Mouse (Mus musculus) embryo, embryonic 10 days (tissue): ENCODE measurements around the gene Psmc1.
A peak's percentile ranks its signal among the peaks of the same experiment; 100 is the strongest.

Source experiments
- DNase-seq: peaks from one replicate; pipeline ENCODE4 v3.0.0-alpha.2; 2015; ENCODE audit warnings: low spot score

The Psmc1 gene

DNA sequence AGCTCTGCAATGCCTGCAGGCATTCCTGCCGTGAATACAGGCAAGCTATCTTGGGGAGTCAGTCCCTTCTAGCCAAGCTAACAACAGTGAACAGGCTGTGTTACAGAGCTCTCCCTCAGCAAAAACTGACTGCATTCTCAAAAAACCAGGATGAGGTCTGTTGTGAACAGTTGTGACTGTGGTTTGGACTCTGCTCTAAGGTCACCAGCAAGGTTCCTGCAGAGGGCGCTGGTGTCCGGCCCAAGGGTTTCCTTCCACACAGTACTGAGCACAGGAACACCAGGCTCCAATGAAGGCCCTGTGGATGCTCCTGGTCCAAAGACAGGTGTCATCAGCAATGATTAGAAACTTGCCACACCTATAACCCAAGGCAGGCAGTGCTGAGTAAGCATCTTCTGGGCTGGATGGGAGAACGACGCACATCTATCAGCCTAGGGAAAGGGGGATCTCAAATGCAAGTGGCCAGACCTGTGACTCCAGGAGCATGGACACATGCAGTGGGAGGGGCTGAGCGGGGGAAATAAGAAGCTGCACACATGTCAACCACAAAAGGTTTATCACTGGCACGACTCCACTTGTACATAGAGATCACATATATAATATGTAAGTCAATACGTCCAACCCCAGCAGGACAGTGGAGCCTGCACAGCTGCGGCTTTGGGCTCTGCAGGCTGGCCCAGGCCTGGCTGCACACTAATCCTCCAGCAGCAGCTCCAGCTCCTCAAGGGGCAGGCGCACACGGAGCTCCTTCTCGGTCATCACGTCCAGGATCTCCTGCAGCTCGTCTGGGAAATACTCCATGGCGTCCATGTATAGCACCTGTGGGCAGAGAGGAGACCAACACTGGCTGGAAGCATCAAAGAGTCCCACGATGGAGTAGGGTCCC lies 15.2 kb downstream of the Psmc1 start:
- DNase-seq: no peak

DNA sequence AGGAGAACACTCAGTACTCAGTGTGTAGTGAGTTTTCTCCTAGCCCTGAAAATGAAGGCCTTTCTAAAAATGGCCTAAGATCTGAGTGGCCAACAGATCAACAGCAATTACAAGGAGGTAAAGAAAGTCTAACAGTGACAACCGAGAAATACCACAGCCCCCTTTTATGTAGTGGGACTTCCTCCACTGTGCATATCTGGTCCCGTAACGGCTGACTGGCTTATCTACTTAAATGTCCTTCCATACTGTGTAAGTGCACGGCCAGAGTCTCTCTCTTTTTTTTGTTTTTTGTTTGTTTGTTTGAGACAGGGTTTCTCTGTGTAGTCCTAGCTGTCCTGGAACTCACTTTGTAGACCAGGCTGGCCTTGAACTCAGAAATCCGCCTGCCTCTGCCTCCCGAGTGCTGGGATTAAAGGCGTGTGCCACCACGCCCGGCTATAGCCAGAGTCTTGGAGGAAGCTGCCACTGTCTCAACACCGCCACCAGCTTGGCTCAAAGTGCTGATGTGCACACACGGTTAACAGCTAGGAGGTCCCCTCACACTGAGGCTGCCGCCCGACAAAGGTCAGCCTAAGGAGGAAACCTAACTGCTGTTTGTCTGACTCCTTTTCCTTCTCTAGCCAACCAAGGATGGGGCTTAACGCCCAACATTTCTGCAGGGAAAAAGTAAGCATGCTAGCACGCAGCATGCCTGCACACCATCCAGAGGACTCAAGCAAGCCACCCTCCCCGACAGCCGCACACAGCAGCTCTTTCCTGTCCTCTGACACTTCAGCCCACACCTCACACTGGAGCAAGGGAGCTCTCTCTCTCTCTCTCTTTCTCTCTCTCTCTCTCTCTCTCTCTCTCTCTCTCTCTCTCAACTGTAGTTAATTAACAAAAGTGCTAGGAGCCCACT lies 17.3 kb downstream of the Psmc1 start:
- DNase-seq: no peak

DNA sequence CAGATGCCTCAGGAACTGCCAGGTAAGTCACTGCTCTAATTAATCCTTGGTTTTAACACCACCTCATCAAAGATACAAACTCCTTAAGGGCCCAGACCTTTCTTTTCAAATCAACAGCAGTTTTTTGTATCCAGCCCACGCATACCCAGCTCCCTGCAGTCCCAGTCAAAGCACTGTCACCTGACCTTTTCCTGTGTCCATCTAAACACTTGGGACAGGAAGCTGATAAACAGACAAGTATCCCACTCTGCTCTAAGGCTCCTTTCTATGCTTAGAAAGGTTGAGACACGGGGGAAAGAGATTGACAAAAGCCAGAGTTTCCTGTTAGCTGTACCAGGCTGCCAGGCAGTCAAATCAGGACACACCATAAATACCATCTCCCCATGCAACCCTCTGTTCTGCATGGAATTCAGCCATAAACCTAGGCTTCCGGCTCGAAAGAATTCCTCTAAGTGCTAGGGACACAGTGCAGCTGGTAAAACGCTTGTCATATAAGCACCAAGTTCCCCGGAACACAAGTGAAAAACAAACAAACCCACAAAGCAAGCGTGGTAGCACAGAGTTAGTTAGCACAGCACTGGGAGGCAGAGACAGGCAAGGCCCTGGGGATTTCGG lies 18.0 kb downstream of the Psmc1 start:
- peak; percentile 28 for DNase-seq

DNA sequence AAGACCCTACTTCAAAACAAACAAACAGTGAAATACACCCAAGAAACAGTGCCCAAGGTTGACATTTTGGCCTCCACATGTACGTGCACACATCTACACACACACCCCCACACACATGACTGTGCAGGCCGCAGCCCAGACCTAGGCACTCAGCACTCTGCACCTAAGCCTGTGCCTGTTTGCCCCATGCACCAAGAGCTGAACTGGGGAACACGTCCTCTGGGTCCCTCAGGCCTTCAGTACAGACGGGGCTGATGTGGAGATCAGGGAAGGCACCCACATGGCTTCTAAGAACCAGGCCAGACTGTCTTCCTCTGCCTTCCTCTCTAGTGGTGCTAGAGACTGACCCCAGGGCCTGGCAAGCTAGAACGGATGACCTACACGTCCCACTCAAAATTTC lies 18.6 kb downstream of the Psmc1 start:
- no peak for DNase-seq

DNA sequence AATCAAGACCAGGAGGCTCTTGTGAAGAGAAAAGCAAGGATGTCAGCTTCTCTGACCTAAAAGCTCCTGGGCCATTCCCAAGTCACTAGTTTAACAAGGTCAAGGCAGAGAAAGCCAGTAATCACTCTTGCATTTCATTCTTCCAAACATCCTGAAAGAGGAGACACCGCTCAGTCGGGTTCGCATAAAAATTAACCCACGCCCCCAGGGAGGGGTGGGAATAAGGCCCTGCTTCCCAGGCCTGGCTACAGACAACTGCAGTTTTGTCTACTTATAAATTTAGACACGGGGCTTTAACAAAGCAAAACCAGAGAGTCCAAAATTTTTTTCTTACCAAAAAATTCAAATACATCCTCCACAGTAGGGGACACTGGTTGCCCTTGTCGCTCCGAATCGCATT lies 19.0 kb downstream of the Psmc1 start:
- no peak for DNase-seq

DNA sequence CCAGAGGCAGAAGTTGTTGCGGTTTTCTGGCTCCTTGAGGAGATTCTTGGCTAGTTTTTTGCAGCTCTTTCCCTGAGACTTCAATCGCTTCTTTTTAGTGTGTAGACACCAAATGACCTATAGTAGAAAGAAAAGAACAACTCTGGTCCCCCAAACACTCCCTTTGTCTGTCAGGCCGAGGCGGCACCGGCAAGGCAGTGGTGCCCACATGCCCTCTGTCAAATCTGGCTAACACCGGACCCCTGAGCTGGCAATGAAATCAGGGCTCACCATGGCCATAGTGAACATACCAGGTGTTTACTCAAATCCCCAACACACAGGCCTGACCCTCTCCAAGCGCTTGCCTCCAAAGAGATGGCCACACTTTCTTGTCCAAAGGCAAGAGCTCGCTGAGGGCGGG lies 21.2 kb downstream of the Psmc1 start:
- DNase-seq: no peak

DNA sequence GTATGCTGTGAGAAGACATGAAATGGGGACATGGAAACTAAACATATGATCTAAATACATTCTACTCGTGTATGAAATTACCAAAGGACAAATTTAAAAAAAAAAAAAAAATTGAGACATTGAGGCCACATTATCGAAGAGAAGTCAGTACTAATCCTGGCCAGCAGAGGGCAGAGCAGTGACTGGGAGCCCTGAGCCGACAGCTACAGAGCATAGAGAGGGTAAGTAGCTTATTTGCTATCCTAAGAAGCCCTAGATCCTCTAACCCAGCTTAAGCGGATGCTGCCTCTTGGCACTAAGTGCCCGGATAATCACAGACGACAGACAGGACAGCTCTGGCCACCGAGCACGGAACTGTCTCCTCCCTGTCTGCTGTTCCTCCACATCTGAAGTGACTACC lies 21.7 kb downstream of the Psmc1 start:
- DNase-seq: peak; percentile 82

DNA sequence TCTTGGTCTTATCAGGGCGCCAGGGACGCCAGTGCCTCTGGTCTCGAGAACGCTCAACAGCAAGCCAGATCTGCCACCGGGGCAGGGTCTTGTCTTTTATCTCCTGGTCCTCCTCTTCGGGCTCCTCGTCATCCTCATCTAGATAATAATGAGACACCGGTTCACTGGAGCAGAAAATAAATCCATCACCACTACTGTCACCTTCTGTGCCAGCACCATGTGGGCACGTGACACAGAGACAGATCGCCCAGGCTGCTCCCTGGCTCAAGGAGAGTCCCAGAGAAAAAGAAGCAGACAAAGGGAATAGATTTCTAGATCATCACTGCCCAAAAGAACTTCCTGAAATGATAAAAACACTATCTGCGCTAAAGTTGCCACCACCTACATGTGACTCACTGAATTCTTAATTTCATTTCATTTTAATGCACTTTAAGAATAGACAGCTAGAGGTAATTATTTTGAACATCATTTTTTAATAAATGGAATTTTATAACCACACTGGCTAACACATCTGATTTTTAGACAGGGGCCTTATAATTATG lies 24.5 kb downstream of the Psmc1 start:
- no peak for DNase-seq

DNA sequence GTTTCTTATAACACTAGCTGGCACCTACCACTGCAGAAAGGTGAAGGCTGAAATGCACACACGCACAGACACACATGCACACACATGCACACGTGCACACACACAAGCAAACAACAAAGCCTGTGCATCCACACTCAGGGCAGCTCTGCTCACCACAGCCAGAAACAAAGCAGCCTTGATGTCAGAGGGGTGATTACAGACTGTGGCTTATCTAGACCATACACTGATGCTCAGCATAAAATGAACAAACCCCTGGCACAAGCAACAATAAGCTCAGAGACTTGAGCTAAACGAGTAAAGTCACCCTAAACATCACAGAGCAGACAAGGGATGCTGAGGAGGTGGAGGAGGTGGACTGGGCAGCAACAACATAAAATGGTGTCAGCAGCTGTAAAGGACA lies 25.2 kb downstream of the Psmc1 start:
- no peak for DNase-seq

DNA sequence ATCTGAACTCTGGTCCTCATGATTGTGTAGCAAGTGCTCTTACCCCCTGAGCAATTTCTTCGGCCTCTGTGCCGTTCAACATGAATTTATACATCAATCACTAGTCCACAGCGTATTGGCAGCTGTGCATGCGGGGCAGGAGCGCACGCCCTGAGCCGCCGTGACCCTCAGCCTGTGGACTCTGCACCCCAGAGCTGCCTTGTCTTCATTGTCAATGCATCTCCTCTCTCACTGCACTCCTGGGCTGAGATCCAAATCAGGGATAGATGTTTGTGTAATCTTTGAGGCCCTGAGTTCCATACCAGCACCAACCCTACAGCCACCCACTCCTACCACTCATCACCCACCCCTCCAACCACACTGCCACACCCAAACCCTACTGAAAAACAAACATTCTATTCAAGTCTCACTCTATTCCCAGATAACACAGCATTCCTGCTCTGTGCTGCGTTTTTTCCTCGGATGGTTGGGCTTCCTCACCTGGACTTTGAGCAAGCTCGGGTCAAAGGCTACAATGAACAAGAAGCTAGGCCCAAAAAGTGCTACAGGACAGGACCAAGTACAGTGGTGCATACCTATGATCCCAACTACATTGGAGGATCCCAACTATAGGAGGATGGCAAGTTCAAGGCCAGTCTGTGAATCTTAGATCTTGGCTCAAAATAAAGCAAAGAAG lies 33.0 kb downstream of the Psmc1 start:
- DNase-seq: no peak

DNA sequence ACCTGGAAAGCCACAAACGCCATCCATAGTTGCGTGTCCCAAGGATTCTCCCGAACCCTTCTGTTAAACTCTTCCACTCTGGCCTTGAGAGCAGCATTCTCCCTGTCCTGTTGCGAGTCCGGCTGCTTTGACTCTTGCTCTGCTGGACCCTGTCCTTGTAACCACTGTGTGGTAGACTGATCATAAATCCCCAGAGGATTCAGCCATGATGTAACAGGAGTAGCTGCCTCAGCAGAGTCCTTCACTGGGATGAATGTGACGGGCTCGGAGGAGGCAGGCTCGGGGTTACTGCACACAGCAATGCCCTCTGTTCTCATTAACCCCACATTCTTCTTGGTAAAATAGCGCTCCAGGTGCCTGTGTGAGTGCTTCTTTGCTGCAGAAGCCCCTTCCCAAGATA lies 33.8 kb downstream of the Psmc1 start:
- DNase-seq: no peak

DNA sequence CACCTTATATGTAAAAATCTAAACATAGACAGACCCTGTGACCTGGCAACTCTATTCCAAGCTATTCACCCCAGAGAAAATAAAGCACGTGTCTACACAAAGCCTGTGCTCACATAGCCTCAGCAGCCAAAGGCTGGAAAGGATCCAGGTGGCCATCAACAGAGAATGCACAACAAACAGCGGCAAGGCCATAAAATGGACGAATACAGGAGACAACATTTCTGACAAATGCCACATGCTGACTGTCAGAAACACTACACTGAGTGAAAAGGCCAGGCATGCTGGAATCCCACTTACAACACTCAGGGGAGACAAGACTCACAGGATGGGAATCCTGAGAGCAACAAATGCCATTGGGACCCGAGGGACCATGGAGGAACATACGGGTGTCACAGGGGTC lies 34.3 kb downstream of the Psmc1 start:
- DNase-seq: no peak

DNA sequence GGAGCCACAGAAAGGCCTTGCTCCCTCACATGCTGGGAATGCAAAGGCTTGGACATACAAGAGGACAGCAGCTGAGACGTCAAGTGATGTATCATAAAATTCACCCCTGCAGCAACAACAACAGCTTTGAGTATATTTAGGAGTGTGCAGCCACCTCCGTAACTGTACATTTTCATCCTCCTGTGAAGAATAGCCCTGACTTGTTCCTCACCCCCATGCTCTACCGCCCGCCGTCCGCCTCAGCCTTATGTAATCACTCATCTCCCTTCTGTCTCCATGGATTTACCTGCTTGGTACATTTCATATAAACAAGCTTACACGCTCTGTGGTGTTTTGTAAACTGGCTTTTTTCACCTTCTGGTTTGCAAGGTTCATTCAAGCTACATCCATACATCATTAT lies 42.5 kb downstream of the Psmc1 start:
- DNase-seq: no peak

DNA sequence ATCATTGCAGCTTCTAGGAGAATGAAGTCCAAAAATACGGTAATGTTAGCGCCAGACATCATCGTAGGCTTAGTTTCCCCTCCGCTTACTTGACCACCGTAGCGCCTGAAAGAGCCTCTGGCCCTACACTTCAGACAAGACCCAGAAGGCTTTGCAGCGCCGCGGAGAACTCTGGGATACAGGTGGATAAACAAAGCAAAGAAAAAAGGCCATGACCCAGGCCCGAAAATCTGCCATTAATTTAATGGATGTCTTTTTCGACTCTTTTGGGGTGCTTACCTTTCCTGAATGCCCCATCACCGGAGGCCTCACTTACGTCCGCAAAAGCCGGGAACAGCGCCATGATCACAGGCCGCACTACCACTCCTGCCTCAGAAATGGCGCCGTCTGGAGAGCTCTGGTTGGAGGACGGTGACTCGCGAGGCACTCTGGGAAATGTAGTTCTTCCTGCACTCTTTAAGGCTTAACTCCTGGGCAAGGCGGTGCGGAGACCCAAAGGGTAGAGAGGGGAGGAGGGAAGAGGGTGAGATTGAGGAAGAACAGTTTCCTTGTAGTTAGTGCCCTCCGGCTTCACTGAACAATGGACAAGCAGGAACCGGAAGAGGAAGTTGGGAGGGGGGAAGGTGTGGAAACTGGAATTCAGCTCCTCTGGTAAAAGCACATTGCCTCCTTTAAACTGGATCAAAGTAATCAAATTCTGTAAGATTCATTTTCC lies 49.5 kb downstream of the Psmc1 start, which contains the start of gene Nrde2:
Gene Nrde2, minus strand, starts transcription at position 393 of the 715 bp plus-strand sequence.
- DNase-seq: peak; percentile 98

DNA sequence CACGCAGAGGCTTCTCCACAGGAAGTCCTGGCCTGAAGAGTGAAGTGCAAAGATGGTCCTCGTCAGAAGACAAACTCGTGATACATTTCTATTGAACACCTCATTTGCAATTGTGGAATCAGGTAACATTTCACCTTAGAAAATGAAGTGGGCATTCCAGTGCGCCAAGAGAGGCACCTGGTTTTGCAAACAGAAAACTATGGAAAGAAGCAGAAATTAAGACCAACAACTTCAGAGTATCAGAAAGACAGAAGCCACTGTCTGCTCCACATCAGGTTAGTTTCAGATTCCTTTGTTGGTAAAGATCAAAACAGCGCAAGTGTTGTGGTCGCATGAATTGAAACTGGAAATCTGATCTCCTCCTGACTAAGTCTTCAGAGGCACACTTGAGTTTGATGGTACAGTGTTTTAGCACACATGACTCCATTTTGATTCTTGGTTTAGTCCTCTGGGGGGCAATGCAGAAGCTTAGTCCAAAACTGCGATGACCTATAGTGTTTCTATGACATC lies 55.1 kb downstream of the Psmc1 start:
- no peak for DNase-seq

DNA sequence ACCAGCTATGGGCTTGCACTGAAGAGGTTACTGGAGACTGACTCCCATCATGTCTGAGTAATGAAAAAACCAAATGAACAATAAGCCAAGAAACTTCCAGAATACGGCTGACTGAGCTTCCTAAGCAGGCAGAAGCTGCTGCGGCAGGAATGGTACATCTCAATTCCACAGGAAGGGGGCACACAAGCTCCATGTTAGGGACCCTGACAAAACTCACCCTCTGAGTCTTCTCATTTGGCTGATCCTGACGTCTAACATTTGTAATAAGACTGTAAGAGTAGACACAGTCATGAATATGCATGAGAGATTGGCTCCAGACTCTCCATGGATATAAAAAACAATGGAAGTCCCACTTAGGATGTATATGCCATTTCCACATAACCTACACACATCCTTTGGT lies 56.2 kb downstream of the Psmc1 start:
- peak; percentile 73 for DNase-seq

DNA sequence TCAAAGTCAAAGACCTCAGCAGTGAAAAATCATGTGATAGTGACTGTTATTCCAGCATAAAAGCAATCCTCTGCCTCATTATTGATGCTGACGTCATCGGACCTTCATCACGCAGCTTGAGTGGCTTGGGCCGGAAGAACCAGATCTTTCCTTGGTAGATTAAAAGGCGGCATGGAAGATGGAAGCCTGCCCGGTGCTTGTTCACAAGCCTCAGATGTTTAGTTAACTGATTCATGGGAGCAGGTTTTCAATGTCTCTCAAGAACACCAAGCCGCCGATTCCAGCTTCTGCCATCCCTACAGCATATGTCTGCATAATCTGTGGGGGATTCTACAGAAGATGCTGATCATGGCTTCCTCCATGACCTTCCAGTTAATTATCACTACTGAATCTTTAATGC lies 57.0 kb downstream of the Psmc1 start:
- no peak for DNase-seq

DNA sequence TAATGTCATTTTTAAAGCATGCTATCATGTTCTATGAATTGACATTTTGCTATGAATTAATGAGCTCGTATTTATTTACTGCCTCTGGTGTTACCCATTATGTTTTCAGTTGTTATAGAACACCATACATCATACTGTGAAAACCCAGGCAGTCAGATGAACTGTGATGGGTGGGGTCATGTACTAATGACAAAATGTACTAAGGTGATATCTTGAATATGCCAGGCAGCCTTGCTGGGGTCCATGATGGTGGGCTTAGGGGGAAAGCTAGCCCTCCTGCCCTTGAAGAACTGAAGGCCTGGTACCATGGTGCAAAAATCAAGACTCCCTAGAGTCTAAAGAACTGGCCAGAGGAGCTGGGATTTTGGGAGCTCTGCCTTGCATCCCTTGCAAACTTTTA lies 57.5 kb downstream of the Psmc1 start:
- DNase-seq: no peak

DNA sequence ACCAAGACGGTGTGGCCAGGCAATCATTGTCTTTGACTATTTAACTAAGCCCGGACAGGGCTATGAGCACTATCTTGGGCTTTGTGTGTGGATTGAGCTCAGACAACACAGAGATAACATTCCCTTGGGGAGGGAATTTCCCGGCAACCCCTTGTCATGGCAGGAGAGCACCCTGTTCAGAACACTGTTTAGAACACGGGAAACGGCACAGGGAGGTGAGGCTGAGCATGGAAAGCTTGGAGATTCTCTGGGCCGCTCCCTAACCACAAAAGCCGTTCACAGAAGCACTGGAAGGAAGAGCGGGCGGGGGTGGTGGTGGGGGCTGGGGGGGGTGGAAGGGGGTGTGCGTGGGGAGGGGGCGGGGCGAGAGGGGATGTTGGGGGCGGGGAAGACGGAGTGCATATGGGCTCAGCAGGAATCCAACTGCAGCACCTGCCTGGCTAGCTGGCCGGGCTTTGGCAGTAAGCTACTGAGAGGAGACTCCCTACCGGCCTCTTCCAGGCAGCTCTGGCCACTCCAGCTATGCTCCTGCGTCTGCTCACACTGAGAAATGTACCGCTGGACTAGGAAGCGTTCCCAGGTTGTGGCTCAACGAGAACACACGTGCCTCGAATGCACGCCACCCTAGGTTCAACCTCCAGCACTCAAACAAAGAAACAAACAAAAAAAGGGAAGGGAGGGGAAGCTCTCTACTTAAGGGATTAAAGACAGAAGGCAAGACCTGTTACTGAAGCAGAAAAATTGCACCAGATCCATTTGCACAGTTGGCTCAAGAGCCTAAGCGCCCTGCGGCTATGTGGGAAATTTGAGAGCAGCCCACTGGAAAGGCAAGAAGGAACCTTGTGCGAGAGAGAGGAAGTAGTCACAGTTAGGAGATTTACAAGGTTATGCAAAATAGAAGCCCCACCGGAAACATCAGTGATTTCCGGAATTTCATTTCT lies 58.2 kb downstream of the Psmc1 start:
- peak; percentile 55 for DNase-seq

DNA sequence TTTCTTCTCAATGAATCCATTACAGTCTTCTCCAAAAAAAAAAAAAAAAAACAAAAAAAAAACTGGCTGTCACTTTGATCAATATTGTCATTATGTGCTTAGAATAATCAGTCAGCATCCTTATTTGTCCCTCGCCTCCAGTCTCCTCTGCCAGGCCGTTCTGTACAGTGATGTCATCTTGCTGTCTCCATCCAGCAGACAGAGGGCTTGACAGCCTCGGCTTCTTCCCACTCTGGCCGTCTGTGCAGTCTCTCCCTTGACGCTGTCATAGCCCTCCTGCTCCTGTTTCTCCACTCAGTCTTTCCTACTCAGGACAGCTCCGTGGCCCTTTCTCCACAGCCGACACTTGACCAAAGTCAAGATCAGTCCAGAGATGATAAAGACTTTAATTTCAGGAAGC lies 62.5 kb downstream of the Psmc1 start:
- DNase-seq: no peak
